Mouse (Mus musculus) lung, embryonic 16.5 days (tissue): ENCODE measurements at regions not wholly inside any gene's neighbourhood (a gene's known extent, or its start where the extent isn't known, plus 50 kb on each side); places are given as distances from the start of the nearest gene placed in this dataset.
A peak's percentile ranks its signal among the peaks of the same experiment; 100 is the strongest.
"Not testable (repeated sequence)": the region's sequence is repeated elsewhere in the genome, so short reads cannot be mapped to it uniquely, and the experiment has no call there.

ENCODE experiments used
- ATAC-seq: fragments of 200-750 bp; cut with Nextera tagmentation; 2 replicates; pipeline ENCODE4 v1.8.0; 2017; ENCODE audit warnings: low read depth, mild to moderate bottlenecking, moderate library complexity
- H3K27ac ChIP-seq: fragments of 300-500 bp; sonication (generic); 2 replicates; pipeline ENCODE4 v1.5.1; 2014; ENCODE audit warnings: mild to moderate bottlenecking, control low read depth, low read length
- H3K27me3 ChIP-seq: fragments of 300-500 bp; sonication (generic); 2 replicates; pipeline ENCODE4 v1.6.1; 2014; ENCODE audit warnings: low read depth, low read length, mixed read lengths; ENCODE audit not compliant: control insufficient read depth, insufficient read depth
- H3K36me3 ChIP-seq: fragments of 300-500 bp; sonication (generic); 2 replicates; pipeline ENCODE4 v1.6.1; 2014; ENCODE audit warnings: low read length; ENCODE audit not compliant: control insufficient read depth, insufficient read depth
- H3K4me1 ChIP-seq: fragments of 300-500 bp; sonication (generic); replicated peaks from 2 replicates; pipeline ENCODE4 v1.6.1; 2014; ENCODE audit warnings: low read length, mixed read lengths; ENCODE audit not compliant: control insufficient read depth, insufficient read depth
- H3K4me2 ChIP-seq: fragments of 300-500 bp; sonication (generic); 2 replicates; pipeline ENCODE4 v1.6.1; 2014; ENCODE audit warnings: low read depth, low read length, control low read depth
- H3K4me3 ChIP-seq: fragments of 300-500 bp; sonication (generic); 2 replicates; pipeline ENCODE4 v1.5.1; 2014; ENCODE audit warnings: mild to moderate bottlenecking, low read length, control low read depth
- H3K9ac ChIP-seq: fragments of 300-500 bp; sonication (generic); 2 replicates; pipeline ENCODE4 v1.6.1; 2014; ENCODE audit warnings: low read length, control low read depth
- H3K9me3 ChIP-seq: fragments of 300-500 bp; sonication (generic); 2 replicates; pipeline ENCODE4 v1.6.1; 2016; ENCODE audit warnings: low read length; ENCODE audit not compliant: control insufficient read depth
- WGBS: fragments of 180-500 bp; shearing (Covaris S2); extraction: QIAGEN DNeasy Blood & Tissue Kit; methylation state at CpG from one replicate; pipeline ENCODE4 v1.1.7; 2014; 5-methylcytosine and 5-hydroxymethylcytosine counted together

- ATAC-seq: no peak
- Histone ChIP-seq H3K36me3 (no peaks in the 10 kb centered on the region), H3K9me3 (no peaks in the 10 kb centered on the region), H3K4me3 (no peak overlapping the region), H3K4me2 (no peak overlapping the region), H3K27me3 (no peaks in the 10 kb centered on the region), H3K9ac (no peak overlapping the region), H3K4me1 (no peaks in the 10 kb centered on the region), H3K27ac (no peak overlapping the region)
- 20% methylated on average over 2 of the region's 2 CpGs for WGBS
These were observed 140.3 kb downstream of the Scg2 start for GRCm38 (mm10) chr1:79299639-79300038.

DNA sequence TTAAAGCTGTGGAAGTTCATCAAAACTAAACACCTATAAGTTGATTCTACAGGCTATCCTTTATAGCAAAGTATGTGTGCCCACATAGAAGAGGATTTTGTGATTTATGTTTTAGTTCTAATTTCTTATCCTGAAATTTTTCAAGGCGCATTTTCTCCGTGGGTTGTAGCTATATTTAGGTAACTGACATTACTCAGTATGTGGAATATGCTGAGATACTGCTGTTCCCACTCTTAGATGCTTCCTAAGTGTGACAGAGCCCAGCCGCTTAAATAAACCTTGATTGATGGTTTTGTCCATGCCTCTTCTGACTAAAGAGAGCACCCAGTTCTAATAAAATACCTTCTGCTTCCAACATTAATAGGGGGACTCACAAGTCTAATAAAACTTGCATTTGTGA, 180.2 kb downstream of the Scg2 start:
- H3K9ac ChIP-seq: no peak overlapping the region
- no peaks in the 10 kb centered on the region for H3K4me1 ChIP-seq
- H3K9me3 ChIP-seq: no peaks in the 10 kb centered on the region
- H3K36me3 ChIP-seq: no peaks in the 10 kb centered on the region
- H3K4me2 ChIP-seq: no peak overlapping the region
- no peaks in the 10 kb centered on the region for H3K27me3 ChIP-seq
- WGBS: 51% methylated on average over 3 of the region's 3 CpGs
- no peak overlapping the region for H3K4me3 ChIP-seq
- ATAC-seq: no peak
- no peak overlapping the region for H3K27ac ChIP-seq

DNA sequence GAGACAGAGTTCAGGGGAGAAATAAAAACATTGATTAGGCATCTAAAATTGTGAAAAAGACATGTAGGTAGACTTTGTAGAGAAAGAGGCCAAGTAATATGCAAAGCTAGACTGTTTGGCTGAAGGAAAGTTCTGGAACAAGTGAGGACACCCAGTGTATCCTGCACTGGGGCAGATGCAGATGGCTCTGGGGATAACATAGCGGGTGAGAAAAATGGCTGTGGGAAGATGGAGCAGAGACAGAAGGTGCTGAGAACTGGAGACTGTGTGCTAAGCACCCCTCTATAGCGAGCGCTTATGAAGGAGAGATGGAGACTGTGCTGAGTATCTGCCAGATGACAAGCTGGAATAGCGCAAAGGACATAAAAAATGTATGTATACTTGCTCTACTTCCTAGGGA, 226.9 kb downstream of the Scg2 start:
- no peaks in the 10 kb centered on the region for H3K36me3 ChIP-seq
- no peak overlapping the region for H3K4me2 ChIP-seq
- no peaks in the 10 kb centered on the region for H3K9me3 ChIP-seq
- H3K27me3 ChIP-seq: no peaks in the 10 kb centered on the region
- no peak overlapping the region for H3K9ac ChIP-seq
- no peak for ATAC-seq
- no peak overlapping the region for H3K27ac ChIP-seq
- 86% methylated on average over 4 of the region's 4 CpGs for WGBS
- H3K4me1 ChIP-seq: no peaks in the 10 kb centered on the region
- no peak overlapping the region for H3K4me3 ChIP-seq

DNA sequence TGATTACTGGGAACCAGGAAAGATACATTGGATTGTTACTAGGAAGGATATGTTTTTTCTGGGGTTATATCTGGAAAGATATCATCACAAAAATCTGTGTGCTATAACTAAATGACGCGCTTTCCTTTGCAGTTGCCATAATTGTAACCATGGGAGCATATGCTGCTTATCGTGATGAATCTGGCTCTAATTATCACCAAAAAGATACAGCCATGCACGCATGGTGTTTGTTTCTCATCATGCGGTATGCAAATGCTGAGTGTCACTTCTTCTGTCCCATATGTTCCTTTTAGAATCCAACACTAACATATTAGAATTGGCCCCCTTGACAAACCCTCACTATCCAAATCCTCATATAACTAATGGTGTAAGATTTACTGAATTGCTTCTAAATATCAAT, 227.4 kb downstream of the Scg2 start:
- no peaks in the 10 kb centered on the region for H3K9me3 ChIP-seq
- no peaks in the 10 kb centered on the region for H3K27me3 ChIP-seq
- ATAC-seq: no peak
- H3K4me2 ChIP-seq: no peak overlapping the region
- H3K4me1 ChIP-seq: no peaks in the 10 kb centered on the region
- no peak overlapping the region for H3K4me3 ChIP-seq
- 87% methylated on average over 5 of the region's 5 CpGs for WGBS
- H3K36me3 ChIP-seq: no peaks in the 10 kb centered on the region
- no peak overlapping the region for H3K27ac ChIP-seq
- H3K9ac ChIP-seq: no peak overlapping the region

GRCm38 (mm10) chr1:79211981-79212380, 227.9 kb downstream of the Scg2 start:
- not testable (repeated sequence) for H3K4me2 ChIP-seq, H3K4me3 ChIP-seq, H3K4me1 ChIP-seq, H3K27me3 ChIP-seq, H3K9me3 ChIP-seq, H3K9ac ChIP-seq, H3K27ac ChIP-seq, H3K36me3 ChIP-seq, ATAC-seq
- 77% methylated on average over 1 of the region's 1 CpGs for WGBS

DNA sequence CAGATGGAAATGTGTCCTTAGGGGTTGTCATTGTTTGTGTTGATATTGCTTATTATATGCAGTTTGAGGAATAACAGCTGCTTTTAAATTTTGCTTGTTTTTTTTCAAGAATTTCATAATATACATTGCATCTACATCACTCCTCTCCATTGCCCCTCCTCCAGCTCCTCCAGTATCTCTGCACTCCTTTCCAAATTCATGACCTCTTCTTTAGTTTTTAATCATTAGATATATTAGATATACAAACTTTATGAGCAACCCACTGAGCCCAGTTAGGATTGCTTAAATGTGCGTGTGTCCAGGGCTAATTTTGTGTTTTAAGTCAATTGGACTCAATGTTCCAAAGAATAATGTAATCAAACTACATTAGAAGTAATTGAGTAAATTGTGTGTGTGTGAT, 232.7 kb downstream of the Scg2 start:
- Histone ChIP-seq H3K9ac (no peak overlapping the region), H3K9me3 (no peaks in the 10 kb centered on the region), H3K4me3 (no peak overlapping the region), H3K36me3 (no peaks in the 10 kb centered on the region), H3K27me3 (no peaks in the 10 kb centered on the region), H3K4me1 (no peaks in the 10 kb centered on the region), H3K4me2 (no peak overlapping the region), H3K27ac (no peak overlapping the region)
- 37% methylated on average over 1 of the region's 1 CpGs for WGBS
- ATAC-seq: peak; percentile 76

GRCm38 (mm10) chr1:79197682-79198081, 242.2 kb downstream of the Scg2 start:
- ATAC-seq: no peak
- no peak overlapping the region for H3K4me3 ChIP-seq
- H3K4me1 ChIP-seq: no peaks in the 10 kb centered on the region
- H3K9me3 ChIP-seq: no peaks in the 10 kb centered on the region
- 72% methylated on average over 3 of the region's 3 CpGs for whole genome bisulfite sequencing
- H3K27me3 ChIP-seq: no peaks in the 10 kb centered on the region
- no peak overlapping the region for H3K9ac ChIP-seq
- no peak overlapping the region for H3K27ac ChIP-seq
- no peak overlapping the region for H3K4me2 ChIP-seq
- H3K36me3 ChIP-seq: no peaks in the 10 kb centered on the region

GRCm38 (mm10) chr1:79191031-79191430, 248.9 kb downstream of the Scg2 start:
- no peaks in the 10 kb centered on the region for H3K27me3 ChIP-seq
- no peak overlapping the region for H3K27ac ChIP-seq
- no peak overlapping the region for H3K9ac ChIP-seq
- no peaks in the 10 kb centered on the region for H3K4me1 ChIP-seq
- no peak overlapping the region for H3K4me3 ChIP-seq
- no peak overlapping the region for H3K4me2 ChIP-seq
- ATAC-seq: no peak
- no peaks in the 10 kb centered on the region for H3K9me3 ChIP-seq
- no peaks in the 10 kb centered on the region for H3K36me3 ChIP-seq
- 48% methylated on average over 3 of the region's 3 CpGs for WGBS

DNA sequence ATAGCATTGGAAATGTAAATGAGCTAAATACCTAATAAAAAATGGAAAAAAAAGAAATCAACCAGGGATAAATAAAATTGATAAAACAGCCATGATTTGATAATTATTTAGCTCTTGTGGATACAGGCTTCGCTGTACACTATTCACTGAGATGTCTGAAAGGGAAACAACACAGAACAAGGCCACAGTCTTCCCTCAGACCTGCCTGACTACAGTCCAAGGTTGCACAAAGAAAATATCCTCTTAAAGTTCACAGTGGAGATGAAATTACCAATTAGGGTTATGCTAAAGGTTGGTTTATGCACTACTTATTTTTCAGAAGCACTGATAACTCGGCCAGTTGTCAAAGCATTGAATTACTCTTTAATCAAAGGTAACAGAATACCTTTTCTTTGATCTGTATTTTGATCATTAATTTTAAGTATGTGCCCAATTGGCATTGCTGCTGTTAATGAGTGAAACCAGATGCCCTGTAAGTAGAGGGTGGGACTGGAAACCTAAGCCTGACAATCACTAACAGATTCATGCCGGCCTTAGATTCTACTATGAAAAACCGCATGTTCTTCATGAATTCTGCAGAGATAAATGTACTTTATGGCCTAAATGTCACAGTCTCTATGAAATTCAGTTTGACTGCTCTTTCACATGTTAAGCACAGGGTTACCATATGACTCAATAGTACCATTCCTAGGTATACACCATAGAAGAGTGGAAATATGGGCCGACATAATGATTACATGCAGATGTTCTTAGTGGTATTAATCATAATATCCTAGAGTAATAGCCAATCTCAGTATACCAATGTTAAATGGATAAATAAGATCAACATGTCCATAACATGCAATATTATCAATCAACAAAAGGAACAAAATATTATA, 256.1 kb downstream of the Scg2 start:
- Histone ChIP-seq H3K4me3 (no peak overlapping the region), H3K36me3 (no peaks in the 10 kb centered on the region), H3K27ac (no peak overlapping the region), H3K9me3 (no peaks in the 10 kb centered on the region), H3K9ac (no peak overlapping the region), H3K4me2 (no peak overlapping the region), H3K4me1 (no peaks in the 10 kb centered on the region), H3K27me3 (no peaks in the 10 kb centered on the region)
- ATAC-seq: no peak
- 89% methylated on average over 5 of the region's 5 CpGs for WGBS
